Mouse (Mus musculus): ENCODE results near the gene Sft2d1.

DNA sequence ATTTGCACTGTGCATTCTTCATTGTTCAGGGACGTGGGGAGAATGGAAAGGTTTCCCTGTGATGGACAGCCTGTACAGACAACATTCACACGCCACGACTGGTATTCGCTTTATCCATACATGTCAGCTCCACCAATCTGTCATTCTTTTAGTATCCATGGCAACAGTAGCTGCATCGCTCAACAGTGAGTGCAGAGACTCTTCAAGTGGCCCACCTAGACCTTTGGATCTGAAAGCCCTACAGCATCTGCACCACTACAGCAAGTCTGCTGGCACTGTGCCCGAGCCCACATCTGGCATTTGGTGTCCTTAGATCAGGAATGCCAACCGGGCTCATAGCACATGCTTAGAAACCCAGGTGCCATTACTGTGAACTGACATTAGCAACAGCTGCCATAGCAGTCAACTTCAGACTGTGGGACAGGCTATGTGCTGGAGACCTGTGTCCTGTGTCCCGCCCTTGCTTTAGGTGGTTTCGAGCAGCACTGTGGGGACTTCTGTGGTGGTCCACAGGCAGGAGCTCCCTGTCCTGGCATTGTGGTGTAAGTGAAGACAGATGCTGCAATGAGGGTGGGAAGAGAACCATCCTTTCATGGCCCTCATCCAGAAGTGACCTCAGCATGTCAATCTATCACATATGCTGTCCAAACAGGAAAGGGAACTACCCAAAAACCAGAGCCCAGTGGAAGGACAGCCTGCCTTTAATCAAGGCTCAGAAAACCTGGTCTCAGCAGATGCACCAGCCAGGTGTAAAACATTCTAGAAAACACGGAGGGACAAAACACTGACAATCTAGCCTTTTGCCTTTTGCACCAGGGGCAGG lies 50.6 kb downstream of the Sft2d1 start:
- TF ChIP-seq CTCF (IDR thresholded peaks at IDR 0.05; ENCODE audit: extremely low read depth, insufficient read length, insufficient replicate concordance, low read depth, low read length), result no peak
- no peak for TF ChIP-seq POLR2A (IDR thresholded peaks at IDR 0.05; ENCODE audit: low read depth, low read length)

Data from small intestine, adult 2 months (tissue).